Mouse (Mus musculus) heart, adult 2 months (tissue): ENCODE measurements at regions not wholly inside any gene's neighbourhood (a gene's known extent, or its start where the extent isn't known, plus 50 kb on each side); places are given as distances from the start of the nearest gene placed in this dataset.

Source experiments
- CTCF ChIP-seq: fragments of 200-600 bp; IDR thresholded peaks from 2 replicates; pipeline ENCODE4 v1.8.1; 2022; ENCODE audit warnings: antibody characterized with exemption, mild to moderate bottlenecking, moderate library complexity
- EP300 ChIP-seq: fragments of 200-500 bp; IDR thresholded peaks from 2 replicates; pipeline ENCODE4 v1.6.1; 2011; ENCODE audit warnings: low read depth, low read length, control low read depth; ENCODE audit not compliant: insufficient read depth
- POLR2A ChIP-seq: fragments of 200-500 bp; IDR thresholded peaks from 2 replicates; pipeline ENCODE4 v1.6.1; 2011; ENCODE audit warnings: mild to moderate bottlenecking, low read depth, low read length, control low read depth; ENCODE audit not compliant: insufficient read depth

DNA sequence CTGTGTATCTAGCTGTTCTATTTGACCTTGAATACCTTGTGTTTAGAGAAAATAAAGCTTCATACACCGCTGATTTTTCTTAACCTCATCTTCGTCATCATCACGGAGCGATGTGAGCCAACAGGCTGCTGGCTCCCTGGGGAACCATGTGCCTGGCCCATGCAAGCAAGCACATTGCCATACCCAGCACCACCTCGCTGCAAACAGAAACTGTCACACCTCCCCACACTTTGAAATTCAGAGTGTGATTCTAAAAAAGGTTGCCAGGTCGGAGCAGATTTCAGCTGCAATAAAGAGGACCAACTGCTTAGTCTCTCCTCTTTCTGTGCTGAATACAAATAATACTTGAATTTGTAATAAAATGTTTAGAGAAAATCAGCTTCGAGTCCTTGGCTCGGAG lies 54.0 kb upstream of the Ptprt start:
- TF ChIP-seq CTCF (no peak), POLR2A (no peak), EP300 (no peak)
